ENCODE assay signal across 9 mouse cellular contexts in genomic region chr13:34299351-34300333, GRCm38 (mm10). TPM values are rescaled to one million over a fixed set of nuclear protein-coding genes. Genes with fewer than 3 reads are reported as not detected.
DNase-seq lines count a peak whose midpoint lies in the region; ATAC-seq and TF ChIP-seq lines count a peak whose summit lies in the region.
"Had no signal": no experiment of that assay in that cellular context is flagged by ENCODE, and none has a peak within 500 bp of the region (broad histone marks: within the 10 kb centered on the region; RNA-seq: fewer than 3 reads in every experiment).

No protein-coding gene starts in this region.

- H3K4me1 ChIP-seq in lung, adult 2 months (ENCODE audit: control insufficient read depth, insufficient read depth, low read length): peaks cover 7% of the 10 kb centered on the region
- H3K4me1 ChIP-seq in limb, embryonic 12.5 days (replicated peaks): peaks cover 17% of the 10 kb centered on the region
- H3K4me1 ChIP-seq in stomach, embryonic 15.5 days: peaks cover 5% of the 10 kb centered on the region

- no peak overlapping the region for H3K4me3 ChIP-seq in lung, adult 2 months (replicated peaks; ENCODE audit: extremely low read depth, low read depth, low read length)
- no peak overlapping the region for H3K4me3 ChIP-seq in limb, embryonic 12.5 days (replicated peaks)
- H3K4me3 ChIP-seq in stomach, embryonic 15.5 days (replicated peaks): no peak overlapping the region

- no peak for DNase-seq in lung, adult 2 months
- no peak for DNase-seq in lung, postnatal 4 days
- no peak for DNase-seq in urinary bladder, postnatal 36 days (ENCODE audit: low spot score in 2 of 2)
- DNase-seq in right cerebral cortex, postnatal 25 days: no peak
- DNase-seq: thymus, postnatal 14 days had no signal

- no peaks in the 10 kb centered on the region for H3K27me3 ChIP-seq in limb, embryonic 12.5 days
- no peaks in the 10 kb centered on the region for H3K27me3 ChIP-seq in stomach, embryonic 15.5 days (replicated peaks)

- WGBS in lung, adult 2 months: 63% methylated on average over 7 of the region's 7 CpGs
- 63% methylated on average over 7 of the region's 7 CpGs for WGBS in limb, embryonic 12.5 days
- 58% methylated on average over 7 of the region's 7 CpGs for WGBS in stomach, embryonic 15.5 days

- peak; percentile 47 for TF ChIP-seq CTCF in lung, adult 2 months (IDR thresholded peaks at IDR 0.05; ENCODE audit: insufficient read depth, low read length)

- TF ChIP-seq POLR2A in lung, adult 2 months (IDR thresholded peaks at IDR 0.05; ENCODE audit: borderline replicate concordance, extremely low read depth, low read depth, low read length): no peak

- H3K4me2 ChIP-seq in limb, embryonic 12.5 days: no peak overlapping the region
- no peak overlapping the region for H3K4me2 ChIP-seq in stomach, embryonic 15.5 days
- H3K4me2 ChIP-seq: hindbrain, embryonic 14.5 days had no signal

- no peaks in the 10 kb centered on the region for H3K36me3 ChIP-seq in limb, embryonic 12.5 days
- no peaks in the 10 kb centered on the region for H3K36me3 ChIP-seq in stomach, embryonic 15.5 days

- ATAC-seq in common myeloid progenitor, adult 5-6 weeks (replicated peaks; ENCODE audit: low read depth, poor library complexity, severe bottlenecking): peak; percentile 66; the same call in 1 of the 2 replicates
- ATAC-seq in limb, embryonic 12.5 days (ENCODE audit: insufficient number of reproducible peaks, insufficient read depth, low FRiP score, low TSS enrichment, low read depth): peak; percentile 78; the same call in 1 of the 2 replicates
- peak; percentile 86 for ATAC-seq in stomach, embryonic 15.5 days (ENCODE audit: insufficient read depth, low FRiP score, low read depth)

- H3K9ac ChIP-seq in limb, embryonic 12.5 days (replicated peaks): no peak overlapping the region
- H3K9ac ChIP-seq in stomach, embryonic 15.5 days: no peak overlapping the region
- H3K9ac ChIP-seq: hindbrain, embryonic 14.5 days had no signal

- no peaks in the 10 kb centered on the region for H3K9me3 ChIP-seq in limb, embryonic 12.5 days
- H3K9me3 ChIP-seq in stomach, embryonic 15.5 days: no peaks in the 10 kb centered on the region

- H3K27ac ChIP-seq in limb, embryonic 12.5 days: peak overlapping the region; percentile 41; the same call in 1 of the 2 replicates
- H3K27ac ChIP-seq in stomach, embryonic 15.5 days: 0 out of 2 replicates have a peak overlapping the region, but pooled peaks have one; percentile 44
- H3K27ac ChIP-seq: hindbrain, embryonic 14.5 days had no signal

RNA-seq across cellular contexts. Expression of gene Slc22a23, which starts 45.3 kb away (rescaled TPM):
- 78.2 and 81.6 TPM in 2 replicates for polyA plus RNA-seq in lung, adult 2 months (2012; rRNA removed)
- total RNA-seq in common myeloid progenitor, adult 5-6 weeks (2017): 4.6 and 14.1 TPM in 2 replicates
- polyA plus RNA-seq in limb, embryonic 12.5 days (2016; fragmentation: Nextera tagmentation; extraction: Ambion mirVana): 5.0 and 5.1 TPM in 2 replicates
- 3.7 and 3.9 TPM in 2 replicates for polyA plus RNA-seq in stomach, embryonic 15.5 days (2015; fragmentation: Nextera tagmentation; extraction: Ambion mirVana)

Comparison
In these comparisons a context has a peak if more than half of its experiments do, and no peak if none do; other contexts are left out.
1. RNA of gene Slc22a23, which starts 45.3 kb away (polyA plus RNA-seq): 78.2 to 81.6 TPM in lung, adult 2 months; 5.0 to 5.1 TPM in limb, embryonic 12.5 days and 3.7 to 3.9 TPM in stomach, embryonic 15.5 days; every median in the first group is over 10 times any median in the second.
2. Peak in every context shown above with its lines, with median percentiles within 50 percentile points of each other: ATAC-seq.